Mouse (Mus musculus): ENCODE measurements around the gene Vps37b. TPM values are rescaled to one million over a fixed set of nuclear protein-coding genes. Genes with fewer than 3 reads are reported as not detected.

Gene Vps37b
- total RNA-seq, 2 experiments from 2014 or later: 38.0 to 46.7 TPM

DNA sequence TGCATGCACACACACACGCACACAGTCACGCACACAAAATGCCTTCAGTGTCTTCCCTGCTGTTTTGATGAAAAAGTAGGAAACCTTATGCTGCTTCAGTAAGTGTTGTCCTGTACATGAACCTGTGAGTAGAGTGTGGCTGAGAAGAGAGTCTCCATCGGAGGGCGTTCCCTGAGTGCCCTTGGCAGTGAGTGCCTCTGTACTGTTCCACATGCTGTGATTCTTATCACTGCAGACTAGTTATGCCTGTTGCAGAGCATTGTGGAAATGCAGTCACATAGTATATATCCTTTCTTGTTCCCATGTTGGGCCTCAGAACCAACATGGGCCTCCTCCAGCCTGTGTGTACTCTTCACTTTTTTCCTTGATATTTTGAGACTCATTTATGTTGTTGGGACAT lies 67.9 kb downstream of the Vps37b start:
- no peak for DNase-seq
- intact Hi-C loops (cut with DNase I): no loop called here

DNA sequence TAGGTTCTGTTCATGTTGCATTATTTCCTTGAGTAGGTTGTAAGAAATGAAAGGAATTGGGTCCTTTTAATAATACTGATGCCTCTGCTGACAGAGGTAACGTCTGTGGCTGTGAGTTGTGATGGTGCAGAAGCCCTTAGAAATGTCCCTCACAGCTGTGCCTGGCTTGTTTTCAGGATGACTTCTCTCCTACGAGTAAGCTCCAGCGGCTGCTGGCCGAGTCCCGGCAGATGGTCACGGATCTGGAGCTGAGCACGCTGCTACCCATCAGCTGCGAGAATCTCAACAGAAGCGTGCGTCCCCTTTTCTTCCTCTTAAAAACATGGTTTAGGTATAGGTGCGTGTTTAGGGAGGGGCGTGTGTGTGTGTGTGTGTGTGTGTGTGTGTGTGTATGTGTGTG lies 71.0 kb downstream of the Vps37b start:
- intact Hi-C loops (cut with DNase I): no loop called here
- DNase-seq: no peak

DNA sequence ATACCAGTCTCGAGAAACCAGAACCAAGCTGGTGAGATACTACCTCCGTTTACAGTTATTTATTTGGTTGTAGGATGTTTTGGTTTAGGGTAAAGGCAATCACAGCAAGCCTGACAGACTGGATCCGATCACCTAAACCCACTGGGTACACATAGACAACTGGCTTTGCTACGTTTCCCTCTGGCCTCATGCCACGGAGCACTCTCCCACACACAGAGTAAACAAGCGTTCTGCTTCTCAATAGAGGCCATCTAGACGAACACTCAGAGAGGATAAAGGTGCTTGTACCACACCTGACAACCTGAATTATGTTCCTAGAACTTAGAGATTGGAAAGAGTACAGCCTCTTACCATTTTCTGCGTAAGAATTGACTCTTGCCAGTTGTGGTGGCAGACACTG lies 71.9 kb downstream of the Vps37b start:
- intact Hi-C loops (cut with DNase I): no loop called here
- no peak for DNase-seq

DNA sequence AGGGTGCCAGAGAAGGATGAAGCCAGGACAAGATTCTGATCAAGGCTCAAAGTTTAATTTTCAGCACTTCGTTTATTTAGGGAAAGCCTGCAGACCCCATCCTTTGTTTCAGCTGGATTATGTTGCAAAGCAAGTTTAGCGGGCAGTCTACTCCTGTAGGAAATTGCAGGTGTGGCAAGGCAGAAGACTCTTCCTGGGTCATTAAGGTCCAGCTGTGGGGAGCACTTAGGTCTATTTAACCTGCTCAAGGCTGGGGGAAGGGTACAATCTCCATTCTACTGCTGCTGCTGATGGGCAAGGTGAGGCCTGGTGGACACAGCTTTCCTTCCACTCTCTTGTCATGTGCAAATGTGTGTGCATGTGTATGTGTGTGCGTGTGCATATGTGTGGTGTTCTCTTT lies 73.1 kb downstream of the Vps37b start:
- DNase-seq: no peak
- intact Hi-C loops (cut with DNase I): no loop called here

DNA sequence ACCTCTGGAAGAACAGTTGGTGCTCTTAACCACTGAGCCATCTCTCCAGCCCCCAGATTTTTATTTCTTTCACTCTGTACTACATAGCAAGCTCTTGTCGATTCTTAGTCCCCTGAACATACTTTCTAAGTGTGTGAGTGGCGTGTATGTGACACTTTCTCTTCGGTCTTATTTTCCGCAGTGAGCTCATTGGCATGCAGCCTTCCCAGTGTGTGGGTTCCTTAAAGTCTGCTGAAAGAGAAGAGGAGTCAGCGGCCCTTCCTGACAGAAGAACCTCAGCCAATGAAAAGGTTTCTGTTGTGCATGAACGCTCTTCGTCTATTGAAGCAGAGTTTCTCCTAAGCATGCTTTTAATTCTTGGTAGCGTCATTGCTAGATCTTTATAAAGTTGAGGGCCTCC lies 74.9 kb downstream of the Vps37b start:
- intact Hi-C loops (cut with DNase I): no loop called here
- no peak for DNase-seq

Small RNA genes within 50 kb of the gene (microRNA-seq; reads per million reads assigned to microRNA genes)
- gene Mir7032: 0.95 to 1.0 reads per million in 2 experiments

Other genes with a start within 250 kb of the Vps37b start
- under 1 TPM in 1 of 2 experiments, not detected in 1; 0.17 TPM for gene Hcar2, start 166.8 kb downstream of the Vps37b start, total RNA-seq (2021)
- under 1 TPM; 0.69 to 0.77 TPM for gene Hcar1, start 152.2 kb downstream of the Vps37b start, total RNA-seq (2021)
- 10 to 100 TPM; 53.4 to 54.2 TPM for gene Denr, start 125.1 kb downstream of the Vps37b start, total RNA-seq (2021)
- gene Gm43518, start 104.9 kb downstream of the Vps37b start, total RNA-seq (2021): under 1 TPM in 1 of 2 experiments, not detected in 1; 0.89 TPM
- 1 to 10 TPM; 2.2 to 3.1 TPM for gene Ccdc62, start 101.6 kb downstream of the Vps37b start, total RNA-seq (2021)
- 10 to 100 TPM; 26.1 to 41.6 TPM for gene Hip1r, start 58.6 kb downstream of the Vps37b start, total RNA-seq (2021)
- 1 to 10 TPM; 6.5 to 6.7 TPM for gene Abcb9, start 63.5 kb upstream of the Vps37b start, total RNA-seq (2021)
- gene Ogfod2, start 80.0 kb upstream of the Vps37b start, total RNA-seq (2021): 10 to 100 TPM; 11.9 to 14.2 TPM
- gene Arl6ip4, start 83.8 kb upstream of the Vps37b start, total RNA-seq (2021): 10 to 100 TPM; 47.9 to 52.7 TPM
- 10 to 100 TPM; 54.2 to 58.3 TPM for gene Pitpnm2, start 217.5 kb upstream of the Vps37b start, total RNA-seq (2021)

Data from heart, postnatal 10 days (tissue).